Mouse (Mus musculus): ENCODE measurements at regions not wholly inside any gene's neighbourhood (a gene's known extent, or its start where the extent isn't known, plus 50 kb on each side); places are given as distances from the start of the nearest gene placed in this dataset.

DNA sequence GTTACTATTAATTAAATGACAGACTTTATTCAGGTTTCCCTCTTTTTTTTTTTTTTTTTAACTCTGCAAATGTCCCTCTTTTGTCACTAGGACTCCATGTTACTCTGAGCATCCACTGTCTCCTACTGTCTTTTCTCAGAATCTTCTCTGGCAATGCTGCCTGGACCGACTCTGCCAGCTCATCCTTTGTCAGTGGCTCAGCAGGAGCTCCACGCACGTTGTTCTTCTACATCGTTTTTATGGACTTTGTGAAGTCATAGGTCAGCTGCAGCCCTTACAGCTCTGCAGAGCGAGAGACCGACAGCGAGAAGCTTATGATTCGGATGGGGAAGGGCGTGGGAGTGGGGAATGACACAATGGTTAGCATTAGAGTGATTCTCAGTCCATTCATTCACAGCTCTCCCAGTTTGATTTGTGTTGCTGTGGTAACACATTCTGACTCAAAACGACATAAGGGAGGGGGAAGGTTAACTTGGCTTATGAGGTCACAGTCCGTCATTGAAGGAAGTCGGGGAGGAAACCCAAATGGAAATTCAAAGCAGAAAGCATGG lies 300.1 kb upstream of the Kazn start:
- TF ChIP-seq CTCF (IDR thresholded peaks at IDR 0.05; ENCODE audit: control insufficient read depth, insufficient read depth, low read length) = no peak
- no peak for TF ChIP-seq POLR2A (IDR thresholded peaks at IDR 0.05; ENCODE audit: borderline replicate concordance, control insufficient read depth, low read depth, low read length)
